7 mouse cellular contexts compared by ENCODE assay signal in genomic region chrX:61709302-61710033, GRCm38 (mm10). TPM values are rescaled to one million over a fixed set of nuclear protein-coding genes. Genes with fewer than 3 reads are reported as not detected.
A peak's percentile ranks its signal among the peaks of the same experiment; 100 is the strongest.
DNase-seq lines count a peak whose midpoint lies in the region; ATAC-seq and TF ChIP-seq lines count a peak whose summit lies in the region.

Ldoc1 (plus strand) TSS chrX:61709497.

- H3K27ac ChIP-seq in embryonic facial prominence, embryonic 14.5 days (replicated peaks; ENCODE audit: low read depth, low read length) = no peak within 1 kb of the TSS
- H3K27ac ChIP-seq in liver, embryonic 12.5 days = no peak within 1 kb of the TSS

- peak within 1 kb of the TSS; percentile 61 for H3K4me3 ChIP-seq in E14TG2a.4 (replicated peaks; ENCODE audit: low read length)
- peak within 1 kb of the TSS; percentile 24 for H3K4me3 ChIP-seq in embryonic facial prominence, embryonic 14.5 days (ENCODE audit: low read depth, low read length)
- H3K4me3 ChIP-seq in liver, embryonic 12.5 days = peak within 1 kb of the TSS; percentile 19; the same call in 1 of the 2 replicates

- no peaks in the 10 kb centered on the region; the same call in 1 of the 2 replicates for H3K9me3 ChIP-seq in E14TG2a.4 (ENCODE audit: low read length)
- H3K9me3 ChIP-seq in embryonic facial prominence, embryonic 14.5 days (ENCODE audit: control insufficient read depth, low read length) = no peaks in the 10 kb centered on the region
- H3K9me3 ChIP-seq in liver, embryonic 12.5 days (replicated peaks) = no peaks in the 10 kb centered on the region

- 45% methylated on average over 24 of the region's 34 CpGs for WGBS in embryonic facial prominence, embryonic 14.5 days
- WGBS in liver, embryonic 12.5 days (ENCODE audit: insufficient replicate concordance) = 34% methylated on average over 34 of the region's 34 CpGs

- no peak within 1 kb of the TSS for H3K9ac ChIP-seq in embryonic facial prominence, embryonic 14.5 days (ENCODE audit: low read depth, low read length)
- H3K9ac ChIP-seq in liver, embryonic 12.5 days = no peak within 1 kb of the TSS

- H3K27me3 ChIP-seq in E14TG2a.4 (ENCODE audit: insufficient read depth, low read length) = no peaks in the 10 kb centered on the region
- no peaks in the 10 kb centered on the region for H3K27me3 ChIP-seq in embryonic facial prominence, embryonic 14.5 days (replicated peaks; ENCODE audit: control insufficient read depth, insufficient read depth, low read length)
- no peaks in the 10 kb centered on the region for H3K27me3 ChIP-seq in liver, embryonic 12.5 days (replicated peaks)

- no peaks in the 10 kb centered on the region for H3K4me1 ChIP-seq in E14TG2a.4 (replicated peaks; ENCODE audit: low read depth, low read length)
- H3K4me1 ChIP-seq in embryonic facial prominence, embryonic 14.5 days (ENCODE audit: control insufficient read depth, insufficient read depth, low read length) = no peaks in the 10 kb centered on the region
- H3K4me1 ChIP-seq in liver, embryonic 12.5 days = no peaks in the 10 kb centered on the region

- H3K36me3 ChIP-seq in E14TG2a.4 (ENCODE audit: insufficient read depth, low read length) = no peaks in the 10 kb centered on the region
- no peaks in the 10 kb centered on the region for H3K36me3 ChIP-seq in embryonic facial prominence, embryonic 14.5 days (ENCODE audit: control insufficient read depth, insufficient read depth, low read length)
- H3K36me3 ChIP-seq in liver, embryonic 12.5 days = no peaks in the 10 kb centered on the region

- peak; percentile 1 for DNase-seq in 3134 (ENCODE audit: extremely low read depth, insufficient read length, low spot score)
- DNase-seq in embryonic facial prominence, embryonic 14.5 days (ENCODE audit: low spot score) = no peak
- DNase-seq in urinary bladder, postnatal 10 days (ENCODE audit: low spot score) = no peak
- DNase-seq in thymus, postnatal 14 days = no peak

- no peak for ATAC-seq in embryonic facial prominence, embryonic 14.5 days (ENCODE audit: low read depth)
- ATAC-seq in liver, embryonic 12.5 days = no peak
- no peak for ATAC-seq in megakaryocyte progenitor cell, adult 5-6 weeks (replicated peaks; ENCODE audit: poor library complexity)

- no peak for TF ChIP-seq CTCF in E14TG2a.4 (conservative IDR thresholded peaks at IDR 0.05; ENCODE audit: low read length)

- peak within 1 kb of the TSS; percentile 52 for H3K4me2 ChIP-seq in embryonic facial prominence, embryonic 14.5 days (ENCODE audit: low read depth, low read length)
- peak within 1 kb of the TSS; percentile 47 for H3K4me2 ChIP-seq in liver, embryonic 12.5 days

RNA-seq across cellular contexts. Expression of gene Ldoc1, which starts in this region (rescaled TPM):
- 0.53 and 0.83 TPM in 2 replicates for polyA plus RNA-seq in embryonic facial prominence, embryonic 14.5 days (2014; fragmentation: Nextera tagmentation; extraction: Ambion mirVana)
- polyA plus RNA-seq in liver, embryonic 12.5 days (2016; fragmentation: Nextera tagmentation; extraction: Ambion mirVana) = 0.29 and 0.38 TPM in 2 replicates
- total RNA-seq in megakaryocyte progenitor cell, adult 5-6 weeks (2015) = not detected in 2 replicates
- not detected in 2 replicates for total RNA-seq in megakaryocyte progenitor cell, adult 5-6 weeks (2017)
